Mouse (Mus musculus) myocyte (in vitro differentiated cells): Measurements from ENCODE around the gene Ccdc114. TPM values are rescaled to one million over a fixed set of nuclear protein-coding genes. Genes with fewer than 3 reads are reported as not detected.
"Not testable (repeated sequence)": the region's sequence is repeated elsewhere in the genome, so short reads cannot be mapped to it uniquely, and the experiment has no call there.

Experiments
- H3K27me3 ChIP-seq: one replicate; pipeline ENCODE4 v1.6.1; 2011; ENCODE audit not compliant: control insufficient read depth, insufficient read depth, insufficient read length
- H3K36me3 ChIP-seq: one replicate; pipeline ENCODE4 v1.6.1; 2011; ENCODE audit not compliant: control insufficient read depth, insufficient read depth
- H3K4me2 ChIP-seq: one replicate; pipeline ENCODE4 v1.6.1; 2011; ENCODE audit warnings: low read depth, control low read depth
- H3K4me3 ChIP-seq: one replicate; pipeline ENCODE4 v1.5.1; 2011; ENCODE audit warnings: mild to moderate bottlenecking, control low read depth, moderate library complexity
- H3K79me2 ChIP-seq: one replicate; pipeline ENCODE4 v1.6.1; 2011; ENCODE audit not compliant: control insufficient read depth, insufficient read depth
- H3ac ChIP-seq: one replicate; pipeline ENCODE4 v1.6.1; 2011; ENCODE audit not compliant: control insufficient read depth, insufficient read length
- CEBPB ChIP-seq: IDR thresholded peaks from 2 replicates; pipeline ENCODE4 v1.6.1; 2011; ENCODE audit warnings: mild to moderate bottlenecking, moderate library complexity; ENCODE audit not compliant: poor library complexity, insufficient read depth, severe bottlenecking
- E2F4 ChIP-seq: IDR thresholded peaks from one replicate; pipeline ENCODE4 v1.6.1; 2011; ENCODE audit warnings: mild to moderate bottlenecking, control low read depth, moderate library complexity; ENCODE audit not compliant: insufficient read depth
- MAX ChIP-seq: IDR thresholded peaks from one replicate; pipeline ENCODE4 v1.6.1; 2011; ENCODE audit warnings: low read depth, mild to moderate bottlenecking, control low read depth
- MYOD1 ChIP-seq, 3 experiments: IDR thresholded peaks; one replicate each; pipeline ENCODE4 v1.6.1; 2011; ENCODE audit warnings: control low read depth in 2 of 3, low read depth in 2 of 3, mild to moderate bottlenecking in 2 of 3, moderate library complexity in 1 of 3; ENCODE audit not compliant: insufficient read length in 2 of 3, control insufficient read depth in 1 of 3
- MYOG ChIP-seq, 3 experiments: IDR thresholded peaks; one replicate each; pipeline ENCODE4 v1.6.1; 2011; ENCODE audit warnings: control low read depth in 2 of 3, low read depth in 2 of 3, mild to moderate bottlenecking in 2 of 3; ENCODE audit not compliant: insufficient read length in 2 of 3, control insufficient read depth in 1 of 3, insufficient read depth in 1 of 3
- POLR2A ChIP-seq: IDR thresholded peaks from one replicate; pipeline ENCODE4 v1.6.1; 2011; ENCODE audit warnings: low read depth, mild to moderate bottlenecking, control low read depth, moderate library complexity; ENCODE audit not compliant: insufficient read length
- POLR2AphosphoS2 ChIP-seq: IDR thresholded peaks from one replicate; pipeline ENCODE4 v1.6.1; 2011; ENCODE audit warnings: low read depth, control low read depth; ENCODE audit not compliant: insufficient read length
- REST ChIP-seq: IDR thresholded peaks from one replicate; pipeline ENCODE4 v1.6.1; 2011; ENCODE audit warnings: mild to moderate bottlenecking, control low read depth, moderate library complexity; ENCODE audit not compliant: insufficient read depth, insufficient read length
- SRF ChIP-seq: IDR thresholded peaks from one replicate; pipeline ENCODE4 v1.6.1; 2011; ENCODE audit warnings: low read depth; ENCODE audit not compliant: control insufficient read depth, insufficient read length
- TCF12 ChIP-seq: IDR thresholded peaks from one replicate; pipeline ENCODE4 v1.6.1; 2011; ENCODE audit warnings: mild to moderate bottlenecking, control low read depth; ENCODE audit not compliant: poor library complexity, insufficient read depth, severe bottlenecking
- TCF3 ChIP-seq: IDR thresholded peaks from one replicate; pipeline ENCODE4 v1.6.1; 2011; ENCODE audit warnings: low read depth, control low read depth; ENCODE audit not compliant: insufficient read length
- USF1 ChIP-seq: IDR thresholded peaks from one replicate; pipeline ENCODE4 v1.6.1; 2011; ENCODE audit warnings: low read depth, mild to moderate bottlenecking, control low read depth, moderate library complexity
- polyA plus RNA-seq: library from polyadenylated mRNA; unstranded; fragments of >200 nt; fragmentation: generic; extraction: Trizol; gene quantifications from one replicate; pipeline ENCODE4 v1.2.1, GENCODE M21; 2012; ENCODE audit warnings: missing spikeins

The Ccdc114 gene
- 1.0 TPM for polyA plus RNA-seq

DNA sequence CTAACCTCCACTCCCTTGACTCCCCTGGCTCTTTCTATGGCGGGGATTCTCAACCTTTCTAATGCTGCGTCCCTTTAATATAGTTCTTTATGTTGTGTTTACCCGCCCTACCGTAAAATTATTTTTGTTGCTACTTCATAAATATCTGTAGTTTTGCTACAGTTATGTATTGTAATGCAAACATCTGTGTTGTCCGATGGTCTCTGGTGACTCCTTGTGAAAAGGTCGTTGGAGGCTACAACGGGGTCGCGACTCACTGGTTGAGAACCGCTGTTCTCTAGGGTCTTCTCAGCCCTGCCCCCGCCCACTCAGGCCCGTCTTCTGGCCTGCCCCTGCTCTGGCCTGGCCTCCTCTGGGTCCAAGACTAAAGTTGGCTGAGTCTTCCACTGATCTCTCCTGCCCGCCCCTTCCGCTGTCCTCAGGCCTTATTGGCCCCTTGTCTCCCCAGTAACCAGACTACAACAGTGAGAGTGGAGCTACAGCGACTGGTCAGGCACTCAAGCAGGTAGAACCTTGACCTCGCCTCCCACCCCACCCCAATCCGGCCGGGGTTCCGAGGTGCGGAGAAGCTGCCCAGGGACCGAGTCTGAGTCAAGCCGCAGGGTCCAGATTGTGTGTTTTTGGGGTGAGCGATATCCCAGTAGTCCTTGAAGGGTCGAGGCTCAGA, at the start of gene Ccdc114:
Gene Ccdc114, plus strand, starts transcription at position 311 of the 667 bp plus-strand sequence.
- H3K79me2 ChIP-seq = peaks cover 15% of the 10 kb centered on the region
- TF ChIP-seq MYOG (IDR thresholded peaks at IDR 0.05; ENCODE audit: control insufficient read depth in 1 of 3, insufficient read depth in 1 of 3, insufficient read length in 2 of 3, low read depth in 2 of 3) = no peak
- no peak for TF ChIP-seq SRF
- TF ChIP-seq POLR2A = no peak
- no peak for TF ChIP-seq REST
- TF ChIP-seq TCF12 = no peak
- TF ChIP-seq USF1 = no peak
- TF ChIP-seq POLR2AphosphoS2 = no peak
- TF ChIP-seq E2F4 = no peak
- no peak within 1 kb of the TSS for H3ac ChIP-seq
- H3K4me2 ChIP-seq = peak within 1 kb of the TSS; percentile 99
- H3K27me3 ChIP-seq = no peaks in the 10 kb centered on the region
- H3K36me3 ChIP-seq = peaks cover 13% of the 10 kb centered on the region
- H3K4me3 ChIP-seq = peak within 1 kb of the TSS; percentile 19

DNA sequence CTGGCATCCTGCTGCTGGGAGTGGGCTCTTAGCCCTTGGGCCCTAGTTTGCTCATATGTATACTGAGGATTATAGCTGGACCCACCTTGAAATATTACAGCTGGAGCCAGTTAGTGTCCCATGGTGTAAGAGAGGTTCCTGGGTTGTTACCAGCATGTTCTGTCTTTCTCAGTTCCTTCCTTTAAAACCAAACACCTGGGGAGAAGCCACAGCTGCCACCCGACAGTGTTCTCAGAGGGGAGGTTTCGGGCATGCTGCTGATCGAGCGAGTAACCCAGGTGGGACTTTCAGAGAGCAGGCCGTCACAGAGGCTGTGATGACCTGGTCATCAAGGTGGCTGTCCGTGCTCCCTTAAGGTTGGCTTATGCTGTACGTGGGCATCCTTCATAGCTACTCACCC, 47.0 kb upstream of the Ccdc114 start:
- Histone ChIP-seq H3ac (no peak overlapping the region), H3K4me3 (no peak overlapping the region), H3K79me2 (peaks cover 29% of the 10 kb centered on the region), H3K36me3 (peaks cover 21% of the 10 kb centered on the region), H3K4me2 (no peak overlapping the region), H3K27me3 (no peaks in the 10 kb centered on the region)
- TF ChIP-seq TCF12 (no peak), E2F4 (no peak), SRF (no peak), MYOG (IDR thresholded peaks at IDR 0.05; ENCODE audit: control insufficient read depth in 1 of 3, insufficient read depth in 1 of 3, insufficient read length in 2 of 3, low read depth in 2 of 3) (no peak), POLR2A (no peak), MAX (no peak), USF1 (no peak), REST (no peak), TCF3 (no peak), POLR2AphosphoS2 (no peak), MYOD1 (IDR thresholded peaks at IDR 0.05; ENCODE audit: control insufficient read depth in 1 of 3, insufficient read length in 2 of 3, low read depth in 2 of 3) (no peak), CEBPB (no peak)

DNA sequence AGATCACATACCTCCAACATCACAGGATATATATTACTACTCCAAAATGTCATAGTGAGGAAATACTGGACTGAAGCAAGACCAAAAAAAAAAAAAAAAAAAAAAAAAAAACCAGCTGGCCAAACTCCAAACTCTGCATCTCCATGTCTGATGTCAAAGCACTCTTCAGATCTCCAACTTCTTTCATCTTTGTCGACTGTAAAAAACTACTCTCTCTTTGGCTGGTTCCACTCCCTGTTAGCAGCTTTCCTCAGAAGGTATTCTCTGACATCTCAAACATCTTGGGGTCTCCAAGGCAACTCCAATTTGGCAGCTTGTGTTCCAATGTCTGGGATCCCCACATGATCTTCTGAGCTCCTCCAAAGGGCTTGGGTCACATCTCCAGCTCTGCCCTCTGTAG, 45.6 kb upstream of the Ccdc114 start, which contains the start of gene Grin2d:
Gene Grin2d, minus strand, starts transcription at position 101 of the 400 bp plus-strand sequence.
- peaks cover 25% of the 10 kb centered on the region for H3K36me3 ChIP-seq
- H3K4me2 ChIP-seq, H3K4me3 ChIP-seq, H3K27me3 ChIP-seq, H3ac ChIP-seq: not testable (repeated sequence)
- peaks cover 24% of the 10 kb centered on the region for H3K79me2 ChIP-seq

DNA sequence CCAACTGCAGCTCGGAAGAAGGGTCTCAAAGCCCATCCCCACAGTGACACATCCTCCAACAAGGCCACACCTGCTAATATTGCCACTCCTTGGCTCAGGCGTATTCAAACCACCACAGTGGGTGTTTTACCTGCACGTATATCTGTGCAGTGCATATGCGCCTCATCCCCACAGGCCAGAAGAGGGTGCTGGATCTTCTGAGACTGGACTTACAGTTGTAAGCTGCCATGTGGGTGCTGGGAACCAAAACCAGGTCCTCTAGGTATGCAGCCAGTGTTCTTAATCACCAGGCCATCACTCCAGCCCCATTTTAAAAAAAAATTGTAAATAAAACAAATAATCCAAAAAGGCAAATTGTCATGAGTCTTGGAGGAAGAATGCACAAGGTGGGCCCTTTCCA, 43.3 kb upstream of the Ccdc114 start:
- Histone ChIP-seq H3K4me3 (no peak overlapping the region), H3K4me2 (no peak overlapping the region), H3K36me3 (peaks cover 33% of the 10 kb centered on the region), H3K79me2 (peaks cover 3% of the 10 kb centered on the region), H3ac (no peak overlapping the region), H3K27me3 (no peaks in the 10 kb centered on the region)
- TF ChIP-seq CEBPB (no peak), SRF (no peak), MYOG (IDR thresholded peaks at IDR 0.05; ENCODE audit: control insufficient read depth in 1 of 3, insufficient read depth in 1 of 3, insufficient read length in 2 of 3, low read depth in 2 of 3) (no peak), TCF12 (no peak), E2F4 (no peak), POLR2AphosphoS2 (no peak), MYOD1 (IDR thresholded peaks at IDR 0.05; ENCODE audit: control insufficient read depth in 1 of 3, insufficient read length in 2 of 3, low read depth in 2 of 3) (no peak), USF1 (no peak), MAX (no peak), TCF3 (no peak), REST (no peak), POLR2A (no peak)

DNA sequence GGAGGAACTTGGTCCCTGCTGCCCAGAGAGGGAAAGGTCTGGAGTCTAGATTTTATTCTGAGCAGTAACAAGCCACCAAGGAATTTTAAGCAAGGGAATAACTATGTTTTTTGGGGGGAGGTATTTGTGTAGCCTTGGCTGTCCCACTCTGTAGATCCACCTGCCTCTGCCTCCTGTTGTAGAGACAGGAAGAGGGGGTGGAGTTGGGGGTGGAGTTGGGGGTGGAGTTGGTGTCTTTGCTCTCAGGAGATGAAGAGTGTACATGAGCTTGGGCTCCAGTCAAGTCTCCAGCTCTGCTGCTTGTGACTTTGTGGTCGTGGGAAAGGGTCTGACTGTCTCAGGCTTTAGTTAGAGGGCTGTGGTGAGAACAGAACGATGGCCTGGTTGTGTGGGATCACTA, 42.9 kb upstream of the Ccdc114 start:
- Histone ChIP-seq H3ac (no peak overlapping the region), H3K4me2 (no peak overlapping the region), H3K4me3 (no peak overlapping the region), H3K36me3 (peaks cover 33% of the 10 kb centered on the region), H3K79me2 (no peaks in the 10 kb centered on the region), H3K27me3 (no peaks in the 10 kb centered on the region)
- TF ChIP-seq REST (no peak), MYOG (IDR thresholded peaks at IDR 0.05; ENCODE audit: control insufficient read depth in 1 of 3, insufficient read depth in 1 of 3, insufficient read length in 2 of 3, low read depth in 2 of 3) (no peak), MYOD1 (IDR thresholded peaks at IDR 0.05; ENCODE audit: control insufficient read depth in 1 of 3, insufficient read length in 2 of 3, low read depth in 2 of 3) (no peak), POLR2AphosphoS2 (no peak), SRF (no peak), POLR2A (no peak), TCF12 (no peak), MAX (no peak)
